Mouse (Mus musculus) intestine, postnatal 0 days (tissue): Measurements from ENCODE around the gene Arhgef18. TPM values are rescaled to one million over a fixed set of nuclear protein-coding genes. Genes with fewer than 3 reads are reported as not detected.

Experiments
- ATAC-seq: fragments of 200-750 bp; cut with Nextera tagmentation; 2 replicates; pipeline ENCODE4 v1.8.0; 2017; ENCODE audit warnings: mild to moderate bottlenecking, moderate TSS enrichment, moderate library complexity
- H3K27ac ChIP-seq: fragments of 300-500 bp; sonication (generic); 2 replicates; pipeline ENCODE4 v1.5.1; 2014; ENCODE audit warnings: mild to moderate bottlenecking, low read depth, low read length, moderate library complexity
- H3K27me3 ChIP-seq: fragments of 300-500 bp; sonication (generic); replicated peaks from 2 replicates; pipeline ENCODE4 v1.6.1; 2014; ENCODE audit warnings: low read length, mixed read lengths; ENCODE audit not compliant: control insufficient read depth, insufficient read depth
- H3K36me3 ChIP-seq: fragments of 300-500 bp; sonication (generic); 2 replicates; pipeline ENCODE4 v1.6.1; 2014; ENCODE audit warnings: mild to moderate bottlenecking, moderate library complexity; ENCODE audit not compliant: control insufficient read depth, insufficient read depth
- H3K4me1 ChIP-seq: fragments of 300-500 bp; sonication (generic); replicated peaks from 2 replicates; pipeline ENCODE4 v1.6.1; 2014; ENCODE audit warnings: antibody characterized with exemption, low read length, mixed read lengths; ENCODE audit not compliant: control insufficient read depth, insufficient read depth
- H3K4me2 ChIP-seq: fragments of 300-500 bp; sonication (generic); replicated peaks from 2 replicates; pipeline ENCODE4 v1.6.1; 2014; ENCODE audit warnings: low read depth, mild to moderate bottlenecking, moderate library complexity
- H3K4me3 ChIP-seq: fragments of 300-500 bp; sonication (generic); 2 replicates; pipeline ENCODE4 v1.5.1; 2014; ENCODE audit warnings: low read depth, low read length
- H3K9ac ChIP-seq: fragments of 300-500 bp; sonication (generic); 2 replicates; pipeline ENCODE4 v1.6.1; 2014; ENCODE audit warnings: mild to moderate bottlenecking, low read depth, low read length
- H3K9me3 ChIP-seq: fragments of 300-500 bp; sonication (generic); 2 replicates; pipeline ENCODE4 v1.6.1; 2016; ENCODE audit warnings: mixed run types; ENCODE audit not compliant: control insufficient read depth
- CTCF ChIP-seq: sonication (generic); IDR thresholded peaks from 2 replicates; pipeline ENCODE4 v1.5.1; 2016; ENCODE audit warnings: low read depth, mild to moderate bottlenecking, control low read depth, antibody characterized with exemption, moderate library complexity
- WGBS: fragments of 180-500 bp; shearing (Covaris S2); extraction: QIAGEN DNeasy Blood & Tissue Kit; methylation state at CpG from one replicate; pipeline ENCODE4 v1.1.7; 2014; 5-methylcytosine and 5-hydroxymethylcytosine counted together
- polyA plus RNA-seq: library from polyadenylated mRNA; unstranded; fragments of >200 nt; fragmentation: Nextera tagmentation; extraction: Ambion mirVana; gene quantifications from 2 replicates; pipeline ENCODE4 v1.2.1, GENCODE M21; 2015

The Arhgef18 gene
- polyA plus RNA-seq, 1 experiment from 2014 or later = 4.5 TPM

GRCm38 (mm10) chr8:3485192-3485591 lies 92.4 kb downstream of the Arhgef18 start:
- H3K27ac ChIP-seq = no peak overlapping the region
- no peak for TF ChIP-seq CTCF
- WGBS = 32% methylated on average over 5 of the region's 5 CpGs
- no peaks in the 10 kb centered on the region for H3K36me3 ChIP-seq
- no peaks in the 10 kb centered on the region for H3K4me1 ChIP-seq
- no peak overlapping the region for H3K9ac ChIP-seq
- no peak overlapping the region for H3K4me3 ChIP-seq
- no peak overlapping the region for H3K4me2 ChIP-seq
- H3K9me3 ChIP-seq = no peaks in the 10 kb centered on the region
- ATAC-seq = no peak
- H3K27me3 ChIP-seq = no peaks in the 10 kb centered on the region

GRCm38 (mm10) chr8:3492901-3493844 lies 100.4 kb downstream of the Arhgef18 start, which contains the start of gene Zfp358:
Zfp358 (plus strand) TSS chr8:3493138.
- Histone ChIP-seq H3K9ac (peak within 1 kb of the TSS; percentile 97), H3K4me1 (peaks cover 4% of the 10 kb centered on the region; the same call in 1 of the 2 replicates), H3K36me3 (peaks cover 18% of the 10 kb centered on the region), H3K4me3 (peak within 1 kb of the TSS; percentile 96), H3K27me3 (no peaks in the 10 kb centered on the region), H3K4me2 (peak within 1 kb of the TSS; percentile 86), H3K9me3 (no peaks in the 10 kb centered on the region), H3K27ac (peak within 1 kb of the TSS; percentile 75)
- ATAC-seq = peak; percentile 84
- no peak for TF ChIP-seq CTCF
- WGBS = under 1% methylated on average over 64 of the region's 64 CpGs

GRCm38 (mm10) chr8:3493845-3494208 lies 101.0 kb downstream of the Arhgef18 start:
- peak overlapping the region; percentile 96 for H3K4me3 ChIP-seq
- no peak overlapping the region for H3K27ac ChIP-seq
- no peaks in the 10 kb centered on the region for H3K9me3 ChIP-seq
- no peak for TF ChIP-seq CTCF
- 24% methylated on average over 6 of the region's 6 CpGs for WGBS
- no peaks in the 10 kb centered on the region for H3K27me3 ChIP-seq
- H3K9ac ChIP-seq = peak overlapping the region; percentile 97; the same call in 1 of the 2 replicates
- peak overlapping the region; percentile 86 for H3K4me2 ChIP-seq
- no peak for ATAC-seq
- peaks cover 18% of the 10 kb centered on the region for H3K36me3 ChIP-seq
- H3K4me1 ChIP-seq = peaks cover 4% of the 10 kb centered on the region; the same call in 1 of the 2 replicates

- Histone ChIP-seq H3K4me1 (peaks cover 4% of the 10 kb centered on the region), H3K9ac (no peak overlapping the region), H3K36me3 (peaks cover 18% of the 10 kb centered on the region), H3K4me3 (no peak overlapping the region), H3K27me3 (no peaks in the 10 kb centered on the region), H3K4me2 (no peak overlapping the region), H3K9me3 (no peaks in the 10 kb centered on the region), H3K27ac (no peak overlapping the region)
- WGBS = 97% methylated on average over 44 of the region's 44 CpGs
- no peak for ATAC-seq
- no peak for TF ChIP-seq CTCF
Measured at GRCm38 (mm10) chr8:3495578-3496427, 103.0 kb downstream of the Arhgef18 start.

GRCm38 (mm10) chr8:3496428-3496748 lies 103.6 kb downstream of the Arhgef18 start:
- H3K9ac ChIP-seq = no peak overlapping the region
- TF ChIP-seq CTCF = no peak
- ATAC-seq = no peak
- H3K4me3 ChIP-seq = no peak overlapping the region
- no peaks in the 10 kb centered on the region for H3K27me3 ChIP-seq
- WGBS = 90% methylated on average over 15 of the region's 15 CpGs
- H3K36me3 ChIP-seq = peaks cover 18% of the 10 kb centered on the region
- no peaks in the 10 kb centered on the region for H3K9me3 ChIP-seq
- no peak overlapping the region for H3K27ac ChIP-seq
- peaks cover 4% of the 10 kb centered on the region for H3K4me1 ChIP-seq
- H3K4me2 ChIP-seq = no peak overlapping the region

GRCm38 (mm10) chr8:3498583-3498982 lies 105.8 kb downstream of the Arhgef18 start:
- no peak for ATAC-seq
- WGBS = 83% methylated on average over 3 of the region's 3 CpGs

More at GRCm38 (mm10) chr8:3498583-3498982, 105.8 kb downstream of the Arhgef18 start:
- peaks cover 18% of the 10 kb centered on the region for H3K36me3 ChIP-seq
- H3K4me1 ChIP-seq = peaks cover 8% of the 10 kb centered on the region
- no peak for TF ChIP-seq CTCF
- no peak overlapping the region for H3K4me3 ChIP-seq
- no peak overlapping the region for H3K4me2 ChIP-seq
- H3K9ac ChIP-seq = no peak overlapping the region
- H3K27ac ChIP-seq = no peak overlapping the region
- no peaks in the 10 kb centered on the region for H3K27me3 ChIP-seq
- H3K9me3 ChIP-seq = no peaks in the 10 kb centered on the region
